Mouse (Mus musculus) lung, embryonic 14.5 days (tissue): Measurements from ENCODE around the gene Klhdc7a. TPM values are rescaled to one million over a fixed set of nuclear protein-coding genes. Genes with fewer than 3 reads are reported as not detected.
"Not testable (repeated sequence)": the region's sequence is repeated elsewhere in the genome, so short reads cannot be mapped to it uniquely, and the experiment has no call there.

Experiments used
- ATAC-seq: fragments of 200-750 bp; cut with Nextera tagmentation; 2 replicates; pipeline ENCODE4 v1.8.0; 2017; ENCODE audit warnings: mild to moderate bottlenecking, moderate TSS enrichment, moderate library complexity; ENCODE audit not compliant: insufficient read depth
- DNase-seq: peaks from one replicate; pipeline ENCODE4 v3.0.0-alpha.2; 2015
- H3K27ac ChIP-seq: fragments of 300-500 bp; sonication (generic); 2 replicates; pipeline ENCODE4 v1.5.1; 2014; ENCODE audit warnings: low read depth, mild to moderate bottlenecking, moderate library complexity
- H3K27me3 ChIP-seq: fragments of 300-500 bp; sonication (generic); 2 replicates; pipeline ENCODE4 v1.6.1; 2014; ENCODE audit warnings: low read length, control low read depth; ENCODE audit not compliant: insufficient read depth
- H3K36me3 ChIP-seq: fragments of 300-500 bp; sonication (generic); 2 replicates; pipeline ENCODE4 v1.6.1; 2014; ENCODE audit warnings: control low read depth; ENCODE audit not compliant: insufficient read depth
- H3K4me1 ChIP-seq: fragments of 300-500 bp; sonication (generic); 2 replicates; pipeline ENCODE4 v1.6.1; 2014; ENCODE audit warnings: antibody characterized with exemption, control low read depth; ENCODE audit not compliant: insufficient read depth
- H3K4me2 ChIP-seq: fragments of 300-500 bp; sonication (generic); 2 replicates; pipeline ENCODE4 v1.6.1; 2014; ENCODE audit warnings: mild to moderate bottlenecking
- H3K4me3 ChIP-seq: fragments of 300-500 bp; sonication (generic); 2 replicates; pipeline ENCODE4 v1.5.1; 2014; ENCODE audit warnings: low read depth, low read length
- H3K9ac ChIP-seq: fragments of 300-500 bp; sonication (generic); 2 replicates; pipeline ENCODE4 v1.6.1; 2014
- H3K9me3 ChIP-seq: fragments of 300-500 bp; sonication (generic); 2 replicates; pipeline ENCODE4 v1.6.1; 2016; ENCODE audit warnings: low read depth, low read length, control low read depth
- CTCF ChIP-seq: IDR thresholded peaks from 2 replicates; pipeline ENCODE4 v1.5.1; 2016; ENCODE audit warnings: antibody characterized with exemption, low read depth
- WGBS: fragments of 180-500 bp; shearing (Covaris S2); extraction: QIAGEN DNeasy Blood & Tissue Kit; methylation state at CpG from one replicate; pipeline ENCODE4 v1.1.7; 2014; 5-methylcytosine and 5-hydroxymethylcytosine counted together
- polyA plus RNA-seq: library from polyadenylated mRNA; unstranded; fragments of >200 nt; fragmentation: Nextera tagmentation; extraction: Ambion mirVana; gene quantifications from 2 replicates; pipeline ENCODE4 v1.2.1, GENCODE M21; 2014

Gene Klhdc7a
- polyA plus RNA-seq, 1 experiment from 2014 or later: 0.53 TPM

GRCm38 (mm10) chr4:139967475-139967891, 343 bp downstream of the Klhdc7a start:
- Histone ChIP-seq H3K4me2 (peak overlapping the region; percentile 36), H3K4me1 (no peaks in the 10 kb centered on the region)

GRCm38 (mm10) chr4:139966981-139967380, 845 bp downstream of the Klhdc7a start:
- 26% methylated on average over 3 of the region's 3 CpGs for whole genome bisulfite sequencing
- Histone ChIP-seq H3K27ac (peak overlapping the region; percentile 70), H3K36me3 (no peaks in the 10 kb centered on the region), H3K4me2 (peak overlapping the region; percentile 36), H3K9ac (no peak overlapping the region), H3K9me3 (no peaks in the 10 kb centered on the region), H3K27me3 (no peaks in the 10 kb centered on the region), H3K4me3 (no peak overlapping the region), H3K4me1 (no peaks in the 10 kb centered on the region)
- TF ChIP-seq CTCF: no peak
- DNase-seq (no peak), ATAC-seq (peak; percentile 23; the same call in 1 of the 2 replicates)

More at GRCm38 (mm10) chr4:139967475-139967891, 343 bp downstream of the Klhdc7a start:
- 15% methylated on average over 10 of the region's 10 CpGs for WGBS
- peak; percentile 70 for DNase-seq
- Histone ChIP-seq H3K9me3 (no peaks in the 10 kb centered on the region), H3K9ac (no peak overlapping the region), H3K27me3 (no peaks in the 10 kb centered on the region), H3K36me3 (no peaks in the 10 kb centered on the region), H3K27ac (peak overlapping the region; percentile 70), H3K4me3 (no peak overlapping the region)
- ATAC-seq: peak; percentile 87
- no peak for TF ChIP-seq CTCF

GRCm38 (mm10) chr4:139965596-139966185, 2.1 kb downstream of the Klhdc7a start:
- ATAC-seq (no peak), DNase-seq (no peak)
- H3K4me1 ChIP-seq: no peaks in the 10 kb centered on the region
- no peak for TF ChIP-seq CTCF
- no peak overlapping the region for H3K4me3 ChIP-seq
- H3K4me2 ChIP-seq: no peak overlapping the region
- 85% methylated on average over 28 of the region's 28 CpGs for WGBS
- H3K9me3 ChIP-seq: no peaks in the 10 kb centered on the region
- no peak overlapping the region for H3K27ac ChIP-seq
- H3K9ac ChIP-seq: no peak overlapping the region
- no peaks in the 10 kb centered on the region for H3K36me3 ChIP-seq
- H3K27me3 ChIP-seq: no peaks in the 10 kb centered on the region

GRCm38 (mm10) chr4:139964406-139964805, 3.4 kb downstream of the Klhdc7a start:
- WGBS: 76% methylated on average over 5 of the region's 5 CpGs
- Histone ChIP-seq H3K27ac (no peak overlapping the region), H3K36me3 (no peaks in the 10 kb centered on the region), H3K4me2 (no peak overlapping the region), H3K4me1 (no peaks in the 10 kb centered on the region), H3K27me3 (no peaks in the 10 kb centered on the region), H3K9ac (no peak overlapping the region), H3K4me3 (no peak overlapping the region), H3K9me3 (no peaks in the 10 kb centered on the region)
- ATAC-seq: no peak
- no peak for TF ChIP-seq CTCF
- DNase-seq: no peak

- Histone ChIP-seq H3K4me1 (no peaks in the 10 kb centered on the region), H3K27ac (no peak overlapping the region), H3K4me2 (no peak overlapping the region), H3K9ac (no peak overlapping the region), H3K27me3 (no peaks in the 10 kb centered on the region), H3K4me3 (no peak overlapping the region), H3K36me3 (no peaks in the 10 kb centered on the region), H3K9me3 (no peaks in the 10 kb centered on the region)
- 84% methylated on average over 5 of the region's 5 CpGs for WGBS
- no peak for ATAC-seq
- DNase-seq: no peak
- no peak for TF ChIP-seq CTCF
These were observed 3.9 kb downstream of the Klhdc7a start for GRCm38 (mm10) chr4:139963911-139964310.

GRCm38 (mm10) chr4:139963059-139963458, 4.8 kb downstream of the Klhdc7a start:
- DNase-seq (no peak), ATAC-seq (no peak)
- H3K4me1 ChIP-seq: no peaks in the 10 kb centered on the region
- no peaks in the 10 kb centered on the region for H3K27me3 ChIP-seq
- no peak overlapping the region for H3K27ac ChIP-seq
- no peaks in the 10 kb centered on the region for H3K36me3 ChIP-seq
- TF ChIP-seq CTCF: no peak
- no peak overlapping the region for H3K9ac ChIP-seq
- H3K9me3 ChIP-seq: no peaks in the 10 kb centered on the region
- H3K4me2 ChIP-seq: no peak overlapping the region
- no peak overlapping the region for H3K4me3 ChIP-seq
- WGBS: 49% methylated on average over 8 of the region's 8 CpGs

- no peaks in the 10 kb centered on the region for H3K36me3 ChIP-seq
- TF ChIP-seq CTCF: no peak
- H3K9ac ChIP-seq: no peak overlapping the region
- ATAC-seq (no peak), DNase-seq (no peak)
- H3K9me3 ChIP-seq: no peaks in the 10 kb centered on the region
- no peak overlapping the region for H3K4me2 ChIP-seq
- no peaks in the 10 kb centered on the region for H3K4me1 ChIP-seq
- H3K4me3 ChIP-seq: no peak overlapping the region
- no peaks in the 10 kb centered on the region for H3K27me3 ChIP-seq
- H3K27ac ChIP-seq: no peak overlapping the region
- WGBS: 87% methylated on average over 8 of the region's 8 CpGs
These were observed 6.0 kb downstream of the Klhdc7a start for GRCm38 (mm10) chr4:139961816-139962215.

GRCm38 (mm10) chr4:139961329-139961728, 6.5 kb downstream of the Klhdc7a start:
- H3K27me3 ChIP-seq, H3K4me2 ChIP-seq, H3K4me3 ChIP-seq, DNase-seq, ATAC-seq, H3K9ac ChIP-seq, H3K4me1 ChIP-seq, H3K27ac ChIP-seq, H3K9me3 ChIP-seq, H3K36me3 ChIP-seq: not testable (repeated sequence)
- 91% methylated on average over 11 of the region's 11 CpGs for WGBS
